Comparison of ENCODE assay signal across 17 mouse cellular contexts in genomic region chr4:41357154-41357553, GRCm38 (mm10).
"Had no signal": no experiment of that assay in that cellular context is flagged by ENCODE, and none has a peak within 500 bp of the region (broad histone marks: within the 10 kb centered on the region; RNA-seq: fewer than 3 reads in every experiment).

No protein-coding gene starts in this region.

- H3K9ac ChIP-seq: lung, embryonic 15.5 days; midbrain, embryonic 13.5 days; midbrain, embryonic 15.5 days; neural tube, embryonic 12.5 days; stomach, embryonic 15.5 days had no signal

- DNase-seq: lung, adult 2 months; lung, postnatal 14 days; lung, postnatal 36 days; right cerebral cortex, postnatal 14 days; thymus, adult 2 months; thymus, postnatal 25 days; thymus, postnatal 4 days had no signal

- H3K36me3 ChIP-seq: midbrain, embryonic 15.5 days had no signal

- H3K4me2 ChIP-seq: lung, embryonic 15.5 days; midbrain, embryonic 11.5 days; midbrain, embryonic 13.5 days; midbrain, embryonic 15.5 days; neural tube, embryonic 12.5 days; stomach, embryonic 15.5 days had no signal

- H3K4me1 ChIP-seq: lung, embryonic 15.5 days; midbrain, embryonic 15.5 days; neural tube, embryonic 12.5 days; stomach, embryonic 15.5 days had no signal

- H3K9me3 ChIP-seq: lung, embryonic 15.5 days; midbrain, embryonic 13.5 days; midbrain, embryonic 15.5 days; neural tube, embryonic 12.5 days; stomach, embryonic 15.5 days had no signal

- H3K27me3 ChIP-seq: lung, embryonic 15.5 days; megakaryocyte, embryonic 14.5 days; midbrain, embryonic 13.5 days; midbrain, embryonic 15.5 days; neural tube, embryonic 12.5 days; stomach, embryonic 15.5 days had no signal

- ATAC-seq: lung, postnatal 0 days; midbrain, embryonic 13.5 days; midbrain, embryonic 15.5 days had no signal

- H3K4me3 ChIP-seq: lung, embryonic 15.5 days; megakaryocyte, embryonic 14.5 days; midbrain, embryonic 13.5 days; midbrain, embryonic 15.5 days; neural tube, embryonic 12.5 days; stomach, embryonic 15.5 days had no signal

- H3K27ac ChIP-seq: lung, embryonic 15.5 days; macrophage; midbrain, embryonic 13.5 days; midbrain, embryonic 15.5 days; neural tube, embryonic 12.5 days; stomach, embryonic 15.5 days; stomach, postnatal 0 days had no signal
